Mouse (Mus musculus) forelimb bud, embryonic 11.5 days (tissue): ENCODE measurements at regions not wholly inside any gene's neighbourhood (a gene's known extent, or its start where the extent isn't known, plus 50 kb on each side); places are given as distances from the start of the nearest gene placed in this dataset.
A peak's percentile ranks its signal among the peaks of the same experiment; 100 is the strongest.

Experiments
- DNase-seq: peaks from one replicate; pipeline ENCODE4 v3.0.0-alpha.2; 2012; ENCODE audit warnings: low read depth, low spot score

DNA sequence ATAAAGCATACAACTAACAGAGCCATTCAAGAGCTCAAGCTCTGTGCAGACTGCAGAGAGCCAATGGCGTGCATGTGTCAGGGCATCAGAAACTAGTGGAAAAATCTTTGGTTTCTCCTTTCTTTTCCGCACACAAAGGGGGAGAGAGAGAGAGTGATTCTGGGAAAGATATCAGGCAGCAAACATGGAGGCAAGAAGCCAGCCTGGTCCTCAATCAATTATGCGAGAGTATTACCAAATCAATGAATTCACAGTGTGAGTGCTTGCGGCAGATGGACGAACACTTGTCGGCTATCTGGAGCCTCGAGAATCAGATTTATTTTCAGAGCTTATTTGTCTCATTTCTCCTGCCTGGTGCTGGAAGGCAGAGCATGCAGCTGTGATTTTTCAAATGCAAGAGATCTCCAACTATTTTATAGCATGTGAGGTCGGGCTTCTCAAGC, 230.6 kb downstream of the Snx10 start:
- DNase-seq, result no peak

DNA sequence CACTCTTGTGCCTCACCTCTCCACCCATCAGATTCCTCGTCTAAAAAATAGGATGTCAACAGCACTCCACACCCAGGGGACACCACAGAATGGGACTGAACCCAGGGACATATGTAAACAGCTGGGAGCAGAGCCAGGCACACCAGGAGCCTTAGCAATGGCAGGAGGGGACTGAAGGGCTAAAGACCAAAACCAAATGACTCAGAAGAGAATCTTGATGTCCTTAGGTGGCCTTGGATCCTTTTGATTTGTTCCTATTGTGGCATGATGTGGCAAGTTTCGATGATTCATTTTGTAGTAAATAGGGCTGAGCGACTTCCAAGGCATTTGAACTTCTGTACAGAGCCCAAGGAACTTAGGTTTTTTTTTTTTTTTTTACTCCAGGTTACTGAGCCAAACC, 233.4 kb downstream of the Snx10 start:
- DNase-seq, result no peak

DNA sequence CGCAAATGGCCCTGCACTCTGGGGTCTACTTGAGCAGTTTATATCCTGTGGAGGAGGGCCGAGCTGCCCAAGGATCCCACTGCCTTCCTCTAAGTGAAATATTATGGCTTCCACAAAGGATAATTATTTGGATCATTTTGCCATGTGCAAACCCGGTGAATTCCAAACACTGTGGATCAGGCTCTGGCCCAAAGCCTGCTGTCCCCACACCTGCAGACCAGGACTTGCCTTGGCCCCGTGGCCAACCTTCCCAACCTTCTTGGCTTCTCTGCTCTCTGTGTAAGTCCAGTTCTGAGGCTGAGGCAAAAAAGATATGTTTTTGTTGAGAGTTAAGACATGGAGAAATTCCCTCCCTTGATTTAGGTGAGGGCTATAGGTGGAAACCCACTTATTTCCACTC, 234.0 kb downstream of the Snx10 start:
- no peak for DNase-seq

DNA sequence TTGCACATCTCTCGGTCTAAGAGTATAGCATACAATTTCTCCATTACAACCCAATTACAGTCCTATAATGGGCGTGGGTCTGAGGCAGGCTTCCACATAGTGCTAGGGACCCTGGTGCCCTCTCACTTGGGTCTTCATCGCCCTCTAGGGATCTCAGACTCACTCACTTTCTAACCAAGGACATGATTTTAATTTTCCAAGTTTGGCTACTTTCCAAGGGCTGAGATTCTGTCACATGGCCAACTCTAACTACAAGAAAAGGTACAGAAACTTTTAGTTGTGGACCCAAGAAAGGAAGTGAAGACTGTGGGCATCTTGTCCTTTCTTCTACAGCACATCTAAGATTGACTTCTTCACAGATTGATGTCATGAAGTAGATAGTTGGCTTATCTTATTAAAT, 235.1 kb downstream of the Snx10 start:
- DNase-seq, result no peak

DNA sequence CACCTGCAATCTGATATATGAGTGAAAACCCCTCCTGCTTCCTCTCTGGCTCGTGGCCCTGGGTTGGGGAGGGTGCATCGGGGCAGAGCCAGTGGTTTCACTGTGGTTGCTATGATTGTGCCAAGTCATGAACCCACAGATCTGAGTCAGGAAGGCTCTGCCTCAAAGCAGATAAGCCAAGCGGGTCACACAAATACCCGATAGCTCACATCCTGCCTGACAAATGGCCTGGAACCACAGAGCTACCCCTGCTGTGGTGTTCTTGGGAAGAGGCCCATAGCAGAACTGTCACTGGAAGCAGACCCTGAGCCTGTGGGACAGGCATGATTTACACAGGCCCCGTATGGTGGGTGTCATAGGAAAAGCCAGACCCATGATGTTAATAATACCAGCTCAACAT, 236.7 kb downstream of the Snx10 start:
- DNase-seq, result no peak

DNA sequence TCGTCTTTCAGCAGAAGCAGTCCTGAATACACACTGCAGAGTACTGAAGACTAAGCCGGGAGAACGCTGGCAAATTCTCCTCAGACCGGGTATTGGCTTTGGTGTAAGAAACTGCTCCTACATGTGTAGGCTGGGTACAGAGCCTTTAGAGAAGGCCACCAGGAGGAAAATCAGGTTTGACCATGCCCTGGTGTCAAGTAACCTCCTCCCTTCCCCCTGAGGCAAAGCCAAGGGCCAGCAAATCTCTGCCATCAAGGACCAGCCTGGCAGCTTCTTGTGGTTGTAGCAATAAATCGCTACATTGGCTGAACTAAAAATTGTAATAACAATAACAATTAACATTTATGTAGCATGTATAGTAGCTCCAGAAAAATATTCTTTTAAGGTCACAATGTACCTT, 237.8 kb downstream of the Snx10 start:
- DNase-seq, result no peak

DNA sequence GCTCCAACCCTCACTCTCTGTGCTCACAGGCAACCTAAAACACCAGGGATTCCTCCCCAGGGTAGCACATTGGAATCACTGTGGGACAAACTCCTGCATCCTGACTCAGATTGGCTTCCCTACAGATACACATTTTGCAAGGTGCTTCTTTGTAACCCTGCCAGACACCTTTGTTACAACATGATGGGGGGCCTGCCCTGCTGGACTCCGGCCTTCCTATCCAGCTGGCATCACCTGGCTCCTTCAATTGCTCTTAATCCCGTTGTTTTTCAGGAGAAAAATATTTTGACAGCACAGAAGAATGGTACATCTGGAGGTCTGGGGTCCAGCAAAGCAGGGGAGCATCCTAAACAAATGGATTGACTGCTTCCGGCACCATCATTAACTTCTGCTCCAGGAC, 242.8 kb downstream of the Snx10 start:
- no peak for DNase-seq

DNA sequence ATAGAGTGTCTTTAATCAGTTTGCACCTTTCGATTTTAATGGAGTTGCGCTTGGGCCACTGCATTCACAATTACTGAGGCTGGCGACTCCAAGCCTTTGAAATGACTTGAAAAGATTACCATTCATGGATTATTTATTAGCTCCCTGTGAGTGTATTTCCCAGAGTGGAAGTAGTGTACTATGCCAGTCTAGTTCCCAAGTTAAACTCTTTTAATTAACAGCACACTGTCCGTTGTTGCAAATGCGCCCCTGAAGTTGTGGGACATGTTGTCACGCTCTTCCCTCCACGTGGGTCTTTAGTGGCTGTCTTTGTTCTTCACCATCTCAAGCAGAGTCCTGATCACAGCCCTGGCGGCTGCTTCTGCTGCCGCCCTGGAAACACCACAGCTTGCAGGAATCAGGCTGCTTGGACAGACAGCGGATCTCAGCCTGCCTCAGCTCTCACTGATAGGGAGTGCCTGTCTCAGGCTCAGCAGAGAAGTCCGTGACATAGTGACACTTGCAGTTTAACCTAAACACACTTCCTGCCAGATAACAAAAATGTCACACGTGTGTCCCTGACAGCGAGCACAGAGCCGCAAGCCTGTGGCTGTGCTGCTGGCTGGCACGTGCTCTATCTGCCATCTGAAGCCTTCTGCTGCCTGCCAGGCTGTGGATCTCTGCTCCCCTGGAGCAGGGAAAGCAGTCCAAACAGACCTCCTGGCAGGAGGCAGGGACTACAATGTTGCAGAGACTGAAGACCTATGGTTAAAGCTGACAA, 244.1 kb downstream of the Snx10 start:
- DNase-seq, result peak; percentile 48

DNA sequence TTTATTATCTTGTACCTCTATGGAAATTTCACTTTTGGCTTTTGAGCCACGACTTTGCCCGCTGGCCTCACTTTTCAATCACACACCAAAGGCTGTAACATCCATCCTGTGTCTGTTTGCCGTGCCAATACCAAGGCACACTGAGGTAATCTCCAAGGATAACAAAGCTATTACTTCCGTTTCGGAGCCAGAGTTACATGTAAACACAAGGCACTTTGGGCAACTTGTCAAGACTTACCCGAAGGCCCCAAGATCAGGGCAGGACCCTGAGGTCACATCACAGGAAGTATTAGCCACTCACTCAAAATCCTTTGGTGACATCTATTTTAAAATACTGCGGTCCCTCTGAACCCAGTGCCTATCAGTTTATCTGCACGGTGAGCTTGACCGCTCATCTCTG, 241.3 kb downstream of the Skap2 start:
- no peak for DNase-seq

DNA sequence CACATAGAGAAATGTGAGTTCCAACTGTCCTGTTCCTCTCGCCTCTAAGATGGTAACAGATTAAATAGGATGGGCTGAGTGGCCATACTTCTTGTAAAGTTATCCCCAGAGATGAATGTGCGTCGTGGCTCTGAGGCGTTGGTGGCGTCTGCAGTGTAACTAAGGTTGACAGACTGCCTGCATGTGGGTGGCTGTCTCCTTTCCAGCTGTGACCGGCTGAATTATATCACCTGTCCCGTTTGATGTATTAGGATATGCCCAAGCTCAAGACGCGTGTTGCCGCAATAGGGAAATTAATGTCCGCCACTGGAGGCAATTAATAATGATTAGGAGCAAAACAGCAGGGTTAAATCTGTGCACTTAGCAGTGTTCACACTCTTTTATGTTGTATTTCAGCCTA, 240.9 kb downstream of the Skap2 start:
- no peak for DNase-seq

DNA sequence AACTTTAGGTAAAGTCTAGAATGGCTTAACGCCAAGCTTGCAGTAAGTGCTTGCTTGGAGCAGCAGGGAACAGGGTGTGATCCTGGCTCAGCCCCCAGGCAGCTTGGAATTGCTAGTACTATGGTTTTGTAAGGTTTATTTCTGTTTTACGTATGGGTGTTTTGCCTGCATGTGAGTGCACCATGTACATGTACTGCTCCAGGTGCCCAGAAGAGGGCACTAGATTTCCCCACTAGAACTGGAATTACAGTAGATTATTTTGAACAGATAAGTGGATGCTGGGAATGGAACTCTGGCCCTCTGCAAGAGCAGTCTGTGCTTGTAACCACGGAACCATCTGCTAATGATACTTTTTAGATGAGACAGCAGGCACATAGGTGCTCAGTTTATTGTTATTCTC, 237.6 kb downstream of the Skap2 start:
- no peak for DNase-seq

DNA sequence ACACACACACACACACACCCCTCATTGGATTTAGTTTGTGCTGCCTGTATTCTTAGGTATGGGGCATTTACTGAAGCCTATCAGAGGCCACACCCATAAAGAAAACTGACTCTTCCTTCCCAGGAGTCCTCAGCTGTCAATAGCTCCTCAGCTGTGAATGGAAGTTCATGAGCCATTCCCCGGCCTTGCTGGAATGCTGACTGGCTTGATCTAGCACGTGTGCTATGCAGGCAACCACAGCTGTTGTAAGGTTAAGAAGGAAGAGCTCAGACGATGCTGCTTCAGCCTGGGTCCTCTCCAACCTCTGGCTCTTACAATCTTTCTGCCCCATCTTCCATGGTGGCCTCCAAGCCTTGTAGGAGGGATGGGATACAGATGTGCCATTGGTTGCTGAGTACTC, 226.7 kb downstream of the Skap2 start:
- DNase-seq, result no peak

DNA sequence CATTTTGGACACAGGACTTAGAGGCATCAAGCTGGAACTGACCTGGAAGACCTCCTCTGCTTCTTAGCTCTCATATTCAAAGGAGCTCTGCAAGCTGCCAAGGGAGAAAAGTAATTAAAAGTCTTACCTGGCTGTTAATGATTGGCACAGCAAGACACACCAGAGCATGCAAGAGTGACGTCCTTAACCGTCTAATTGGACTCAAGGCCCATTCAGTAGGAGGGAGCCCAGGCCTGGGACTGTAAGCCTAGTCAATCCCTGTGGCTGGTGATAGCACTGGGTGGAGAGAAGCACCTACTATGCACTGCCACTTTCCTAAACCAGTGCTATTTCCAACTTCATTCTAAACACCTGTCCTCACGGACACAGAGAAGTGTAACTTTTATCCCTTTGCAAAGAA, 225.5 kb downstream of the Skap2 start:
- no peak for DNase-seq

DNA sequence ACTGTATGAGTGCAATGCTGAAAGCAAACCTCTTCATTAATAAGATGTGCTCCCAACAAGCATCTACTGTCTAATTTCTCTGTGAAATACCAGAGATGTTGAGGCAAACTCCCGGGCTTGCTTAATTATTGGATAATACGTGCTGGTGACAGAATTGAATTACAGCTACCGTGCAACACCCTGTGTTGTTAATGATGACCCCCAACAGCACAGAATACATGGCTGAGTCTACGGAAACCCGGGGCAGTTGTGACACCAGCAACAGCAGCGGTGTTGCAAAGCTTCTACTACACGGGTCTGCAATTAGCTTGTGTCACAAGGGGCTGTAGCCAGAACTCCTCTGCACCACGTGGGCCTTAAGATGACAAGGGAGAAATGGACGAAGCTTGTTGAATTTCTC, 224.2 kb downstream of the Skap2 start:
- no peak for DNase-seq

DNA sequence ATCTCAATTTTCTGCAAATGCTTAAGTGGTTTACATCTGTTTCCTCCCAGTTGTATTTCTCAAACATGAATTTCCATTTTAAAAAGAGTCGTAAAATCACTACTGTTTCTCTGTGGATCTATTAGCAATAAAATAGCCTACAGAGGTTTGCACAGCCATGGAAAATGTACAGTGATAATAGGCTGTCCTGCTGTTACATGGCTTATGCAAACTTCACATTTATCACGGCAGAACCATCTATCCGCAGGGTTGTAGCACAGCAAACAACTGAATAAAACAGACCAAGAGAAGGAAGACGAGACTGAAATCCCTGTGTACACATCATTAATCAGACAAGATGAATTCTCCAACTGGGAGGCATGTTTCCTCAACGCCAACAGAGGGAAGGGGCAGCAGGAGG, 222.1 kb downstream of the Skap2 start:
- no peak for DNase-seq

DNA sequence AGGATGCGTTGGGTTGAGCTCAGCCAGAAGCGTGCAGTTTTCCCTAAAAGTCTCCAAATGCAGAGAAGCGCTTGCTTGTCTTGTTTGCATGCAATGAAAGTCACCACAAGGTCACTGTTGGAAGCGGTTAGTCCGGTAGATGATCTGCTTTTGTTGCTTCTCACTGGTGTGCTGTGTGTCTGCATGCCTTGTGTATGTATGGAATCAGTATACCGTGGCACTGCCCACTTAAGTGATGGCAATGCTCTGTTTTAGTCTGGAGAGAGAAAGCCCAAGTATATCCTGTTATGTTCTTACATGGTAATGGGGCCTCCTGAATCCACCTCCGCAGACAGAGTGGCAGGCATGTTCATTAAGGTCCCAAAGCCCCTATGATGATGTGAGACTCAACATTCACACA, 221.7 kb downstream of the Skap2 start:
- DNase-seq, result no peak

DNA sequence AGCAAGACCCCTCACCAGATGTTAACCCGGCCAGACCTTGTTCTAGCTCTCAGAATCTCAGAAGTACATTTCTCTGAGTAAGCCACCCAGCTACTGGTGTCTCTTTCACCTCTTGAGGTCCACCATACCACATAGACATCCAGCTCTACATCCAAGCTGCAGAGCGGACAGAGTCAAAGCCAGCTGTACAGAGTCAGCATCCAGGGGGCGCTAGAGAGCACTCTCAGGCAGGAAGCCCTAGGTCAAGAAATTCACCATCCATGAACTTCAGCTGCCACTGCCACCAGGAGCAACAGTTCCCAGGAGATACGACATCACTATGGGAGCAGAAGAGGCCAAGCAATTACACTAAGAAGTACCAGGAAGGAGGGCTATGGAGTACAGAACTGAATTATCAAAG, 217.0 kb downstream of the Skap2 start:
- DNase-seq, result peak; percentile 28

DNA sequence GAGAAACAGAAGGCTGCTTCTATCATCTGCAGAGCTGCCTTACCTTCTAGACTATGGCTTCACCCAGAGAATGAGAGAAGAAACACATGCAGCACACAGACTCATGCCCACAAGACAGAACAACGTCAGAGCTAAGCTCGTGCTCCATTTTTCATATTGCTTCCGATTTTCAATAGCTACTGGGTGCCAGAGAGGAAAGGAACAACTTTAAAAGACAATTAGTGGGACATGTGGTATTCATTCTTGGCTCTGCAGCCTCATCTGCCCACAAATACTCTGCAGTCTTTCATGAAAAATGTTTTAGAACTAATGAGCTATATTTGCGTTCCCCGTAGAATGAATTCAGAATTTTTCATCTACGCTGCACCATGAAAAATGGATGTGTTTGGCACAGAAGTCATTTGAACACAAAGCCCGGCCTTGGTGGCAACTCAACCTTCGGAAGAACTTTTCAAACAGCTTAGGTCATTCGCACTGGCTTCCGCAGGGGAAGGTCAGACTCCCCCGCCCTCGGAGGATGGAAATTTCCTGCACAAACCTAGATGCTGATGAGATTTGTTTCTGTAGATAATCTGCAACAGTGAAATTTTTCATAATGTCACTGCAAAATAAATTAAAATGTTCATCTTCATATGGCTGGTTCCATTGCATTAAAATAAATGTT, 213.6 kb downstream of the Skap2 start:
- no peak for DNase-seq

DNA sequence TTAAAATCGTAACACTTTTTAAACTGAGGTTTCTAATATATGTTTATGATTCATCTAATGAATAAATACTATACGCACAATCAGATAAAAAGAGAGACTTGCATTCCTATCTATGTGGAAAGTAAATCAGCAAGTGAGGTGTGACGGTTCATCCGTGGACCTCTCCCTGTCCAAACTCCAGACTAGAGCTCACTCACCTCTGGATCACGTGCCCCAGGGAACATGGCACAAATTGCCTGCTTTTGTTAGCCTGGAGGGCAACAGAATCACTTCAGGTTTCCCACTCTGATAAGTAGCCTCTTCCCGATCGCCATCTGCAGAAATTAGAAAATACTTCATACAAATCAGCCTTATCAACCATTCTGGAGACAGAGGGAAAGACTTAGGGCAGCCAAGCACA, 206.7 kb downstream of the Skap2 start:
- no peak for DNase-seq
